Mouse (Mus musculus) hindbrain, embryonic 14.5 days (tissue): ENCODE results near the gene Rngtt. TPM values are rescaled to one million over a fixed set of nuclear protein-coding genes. Genes with fewer than 3 reads are reported as not detected.

Experiments
- ATAC-seq: fragments of 200-750 bp; cut with Nextera tagmentation; 2 replicates; pipeline ENCODE4 v1.8.0; 2017; ENCODE audit warnings: moderate number of reproducible peaks, mild to moderate bottlenecking, moderate TSS enrichment, moderate library complexity; ENCODE audit not compliant: low FRiP score
- DNase-seq: peaks from one replicate; pipeline ENCODE4 v3.0.0-alpha.2; 2015; ENCODE audit warnings: low spot score
- H3K27ac ChIP-seq: fragments of 300-500 bp; sonication (generic); 2 replicates; pipeline ENCODE4 v1.5.1; 2014; ENCODE audit warnings: mild to moderate bottlenecking, moderate library complexity
- H3K27me3 ChIP-seq: fragments of 300-500 bp; sonication (generic); 2 replicates; pipeline ENCODE4 v1.6.1; 2014; ENCODE audit warnings: mild to moderate bottlenecking, low read length, mixed read lengths; ENCODE audit not compliant: control insufficient read depth, insufficient read depth
- H3K36me3 ChIP-seq: fragments of 300-500 bp; sonication (generic); replicated peaks from 2 replicates; pipeline ENCODE4 v1.6.1; 2014; ENCODE audit not compliant: control insufficient read depth, insufficient read depth
- H3K4me1 ChIP-seq: fragments of 300-500 bp; sonication (generic); replicated peaks from 2 replicates; pipeline ENCODE4 v1.6.1; 2014; ENCODE audit warnings: antibody characterized with exemption, low read length, mixed read lengths; ENCODE audit not compliant: control insufficient read depth, insufficient read depth
- H3K4me2 ChIP-seq: fragments of 300-500 bp; sonication (generic); replicated peaks from 2 replicates; pipeline ENCODE4 v1.6.1; 2014; ENCODE audit warnings: mild to moderate bottlenecking, moderate library complexity
- H3K4me3 ChIP-seq: fragments of 300-500 bp; sonication (generic); replicated peaks from 2 replicates; pipeline ENCODE4 v1.5.1; 2014; ENCODE audit warnings: mild to moderate bottlenecking, low read length
- H3K9ac ChIP-seq: fragments of 300-500 bp; sonication (generic); 2 replicates; pipeline ENCODE4 v1.6.1; 2014
- H3K9me3 ChIP-seq: fragments of 300-500 bp; sonication (generic); 2 replicates; pipeline ENCODE4 v1.6.1; 2016; ENCODE audit warnings: low read length; ENCODE audit not compliant: control insufficient read depth
- WGBS: fragments of 180-500 bp; shearing (Covaris S2); extraction: QIAGEN DNeasy Blood & Tissue Kit; methylation state at CpG from one replicate; pipeline ENCODE4 v1.1.7; 2014; 5-methylcytosine and 5-hydroxymethylcytosine counted together
- polyA plus RNA-seq: library from polyadenylated mRNA; unstranded; fragments of >200 nt; fragmentation: Nextera tagmentation; extraction: Ambion mirVana; gene quantifications from 2 replicates; pipeline ENCODE4 v1.2.1, GENCODE M21; 2014

Rngtt gene
- polyA plus RNA-seq = 26.5 and 26.7 TPM in 2 replicates

- Histone ChIP-seq H3K36me3 (no peaks in the 10 kb centered on the region), H3K27me3 (no peaks in the 10 kb centered on the region), H3K9me3 (no peaks in the 10 kb centered on the region), H3K4me2 (peak within 1 kb of the TSS; percentile 85), H3K9ac (peak within 1 kb of the TSS; percentile 68), H3K4me3 (peak within 1 kb of the TSS; percentile 61), H3K27ac (peak within 1 kb of the TSS; percentile 40; the same call in 1 of the 2 replicates), H3K4me1 (peaks cover 9% of the 10 kb centered on the region)
- peak; percentile 92 for DNase-seq
- ATAC-seq = peak; percentile 95
- WGBS = 4% methylated on average over 60 of the region's 60 CpGs
These were observed at the start of gene Rngtt for GRCm38 (mm10) chr4:33309764-33310757. Gene Rngtt, plus strand, starts transcription at chr4:33310311.

GRCm38 (mm10) chr4:33260311-33260710 is 49.8 kb upstream of the Rngtt start:
- DNase-seq (no peak), ATAC-seq (no peak)
- Histone ChIP-seq H3K36me3 (no peaks in the 10 kb centered on the region), H3K9me3 (no peaks in the 10 kb centered on the region), H3K4me3 (no peak overlapping the region), H3K9ac (no peak overlapping the region), H3K4me2 (no peak overlapping the region), H3K4me1 (no peaks in the 10 kb centered on the region), H3K27me3 (no peaks in the 10 kb centered on the region), H3K27ac (no peak overlapping the region)

DNA sequence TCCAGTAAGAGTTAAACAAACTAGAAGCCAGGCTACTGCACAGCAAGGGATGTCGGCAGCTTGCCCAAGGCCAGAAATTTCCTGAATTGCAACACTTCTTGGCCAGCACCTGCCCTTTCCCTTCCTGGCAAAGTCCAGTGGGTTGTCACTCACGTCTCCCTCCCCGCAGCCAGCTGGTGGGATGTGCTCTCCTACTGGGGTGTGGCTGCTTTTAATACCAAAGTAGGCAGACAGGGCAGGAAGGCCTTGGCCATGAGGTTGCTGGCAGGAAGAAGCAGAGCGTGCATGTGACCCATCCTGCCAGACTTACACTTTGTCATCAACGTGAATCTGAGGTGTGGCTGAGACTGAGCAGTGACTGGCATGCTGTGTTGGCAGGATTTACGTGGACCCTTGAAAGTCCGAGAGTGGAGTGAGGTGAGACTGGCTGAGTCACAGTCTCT is 48.8 kb upstream of the Rngtt start:
- no peaks in the 10 kb centered on the region for H3K27me3 ChIP-seq
- H3K27ac ChIP-seq = no peak overlapping the region
- no peaks in the 10 kb centered on the region for H3K36me3 ChIP-seq
- DNase-seq (peak; percentile 42), ATAC-seq (no peak; the same call in 1 of the 2 replicates)
- H3K4me1 ChIP-seq = no peaks in the 10 kb centered on the region
- H3K9me3 ChIP-seq = no peaks in the 10 kb centered on the region
- no peak overlapping the region for H3K4me3 ChIP-seq
- WGBS = 72% methylated on average over 7 of the region's 7 CpGs
- H3K4me2 ChIP-seq = no peak overlapping the region
- no peak overlapping the region for H3K9ac ChIP-seq

DNA sequence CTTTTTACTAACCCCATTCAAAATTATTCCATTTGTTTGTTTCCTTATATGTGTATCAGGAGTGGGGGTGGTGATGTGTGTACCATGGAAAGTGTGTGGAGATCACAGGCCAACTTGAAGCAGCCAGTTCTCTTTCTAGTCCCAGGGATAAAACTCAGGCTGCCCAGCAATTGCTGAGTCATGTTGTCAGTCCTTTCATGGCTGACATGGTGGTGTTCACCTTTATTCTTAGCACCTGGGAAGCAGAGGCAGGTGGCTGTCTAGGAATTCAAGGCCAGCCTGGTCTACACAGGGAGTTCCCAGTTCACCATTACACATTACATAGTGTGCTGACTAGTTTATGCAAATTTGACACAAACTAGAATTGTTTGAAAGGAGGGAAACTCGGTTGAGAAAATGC is 47.2 kb upstream of the Rngtt start:
- DNase-seq (no peak), ATAC-seq (no peak)
- H3K36me3 ChIP-seq = no peaks in the 10 kb centered on the region
- 92% methylated on average over 1 of the region's 1 CpGs for WGBS
- H3K4me2 ChIP-seq = no peak overlapping the region
- H3K27me3 ChIP-seq = no peaks in the 10 kb centered on the region
- H3K27ac ChIP-seq = no peak overlapping the region
- no peaks in the 10 kb centered on the region for H3K4me1 ChIP-seq
- no peak overlapping the region for H3K4me3 ChIP-seq
- no peak overlapping the region for H3K9ac ChIP-seq
- no peaks in the 10 kb centered on the region for H3K9me3 ChIP-seq

GRCm38 (mm10) chr4:33264979-33265726 is 45.0 kb upstream of the Rngtt start:
- no peak for ATAC-seq
- H3K4me3 ChIP-seq = no peak overlapping the region

DNA sequence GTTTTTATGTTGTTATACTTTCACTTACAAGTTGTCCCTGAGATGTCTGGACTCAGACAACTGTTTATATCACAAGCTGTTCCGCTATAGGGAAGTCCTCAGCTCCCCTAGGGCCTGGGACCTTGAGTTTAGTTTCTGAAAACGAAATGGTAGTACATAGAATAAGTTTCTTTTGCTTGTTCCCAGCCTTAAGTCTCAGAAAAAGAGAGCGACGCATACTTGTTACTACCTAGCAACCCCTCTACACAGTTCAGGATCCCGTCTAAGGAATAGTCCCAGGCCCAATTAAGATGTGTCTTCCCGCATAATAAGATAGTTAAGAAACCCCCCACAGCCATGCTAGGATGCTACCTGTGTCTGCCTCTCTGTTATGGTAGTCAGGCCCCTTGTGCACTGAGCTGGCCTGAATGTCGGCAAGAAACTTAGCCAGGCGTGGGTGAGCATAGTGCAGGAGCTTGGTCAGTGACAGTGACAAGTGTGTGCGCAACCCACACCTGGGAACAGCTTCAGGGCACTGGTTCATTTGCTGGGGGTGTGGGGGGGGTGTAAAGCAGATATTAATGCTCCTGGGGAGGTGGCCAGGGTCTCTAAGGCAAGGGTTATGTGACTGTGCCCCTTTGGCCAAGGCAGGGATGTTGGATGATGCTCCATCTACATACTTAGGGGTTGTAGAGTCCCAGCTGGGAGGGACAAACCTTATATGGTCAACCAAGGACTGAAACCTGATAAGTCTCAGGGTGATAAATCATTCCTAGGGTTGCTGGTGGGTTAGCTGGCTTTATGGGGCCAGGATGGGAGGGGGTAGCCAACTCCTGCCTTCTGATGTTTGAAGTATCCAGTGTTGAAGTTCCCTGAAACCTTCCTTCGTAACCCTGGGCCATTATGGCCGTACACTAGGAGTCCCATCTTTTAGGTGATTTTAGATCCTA is 39.5 kb upstream of the Rngtt start:
- Histone ChIP-seq H3K4me2 (no peak overlapping the region), H3K36me3 (no peaks in the 10 kb centered on the region), H3K27me3 (no peaks in the 10 kb centered on the region), H3K27ac (no peak overlapping the region), H3K4me1 (no peaks in the 10 kb centered on the region), H3K4me3 (no peak overlapping the region), H3K9ac (no peak overlapping the region), H3K9me3 (no peaks in the 10 kb centered on the region)
- WGBS = 83% methylated on average over 11 of the region's 11 CpGs
- DNase-seq (no peak), ATAC-seq (no peak)

More at GRCm38 (mm10) chr4:33264979-33265726, 45.0 kb upstream of the Rngtt start:
- Histone ChIP-seq H3K9me3 (no peaks in the 10 kb centered on the region), H3K36me3 (no peaks in the 10 kb centered on the region), H3K27ac (no peak overlapping the region), H3K27me3 (no peaks in the 10 kb centered on the region), H3K4me1 (no peaks in the 10 kb centered on the region), H3K9ac (no peak overlapping the region), H3K4me2 (no peak overlapping the region)
- WGBS = 93% methylated on average over 11 of the region's 11 CpGs
- no peak for DNase-seq

DNA sequence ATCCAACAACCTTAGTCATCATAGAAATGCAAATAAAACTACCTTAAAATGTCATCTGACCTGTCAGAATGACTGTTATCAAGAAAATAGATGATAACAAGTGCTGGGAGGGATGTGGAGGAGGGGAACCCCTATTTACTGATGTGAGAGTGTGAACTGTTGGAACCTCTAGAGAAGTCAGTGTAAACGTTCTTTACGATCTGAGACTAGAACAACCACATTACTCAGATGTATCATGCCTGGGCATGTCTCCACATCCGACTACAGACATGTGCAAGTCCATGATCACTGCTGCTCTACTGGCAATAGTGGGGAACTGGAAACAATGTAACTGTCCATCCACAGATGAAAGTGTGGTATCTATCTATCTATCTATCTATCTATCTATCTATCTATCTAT is 36.7 kb upstream of the Rngtt start:
- H3K4me2 ChIP-seq = no peak overlapping the region
- H3K4me1 ChIP-seq = no peaks in the 10 kb centered on the region
- WGBS = 79% methylated on average over 3 of the region's 3 CpGs
- DNase-seq = no peak
- ATAC-seq = no peak
- no peak overlapping the region for H3K4me3 ChIP-seq
- no peak overlapping the region for H3K9ac ChIP-seq
- no peaks in the 10 kb centered on the region for H3K27me3 ChIP-seq
- H3K9me3 ChIP-seq = no peaks in the 10 kb centered on the region
- no peak overlapping the region for H3K27ac ChIP-seq
- H3K36me3 ChIP-seq = no peaks in the 10 kb centered on the region

DNA sequence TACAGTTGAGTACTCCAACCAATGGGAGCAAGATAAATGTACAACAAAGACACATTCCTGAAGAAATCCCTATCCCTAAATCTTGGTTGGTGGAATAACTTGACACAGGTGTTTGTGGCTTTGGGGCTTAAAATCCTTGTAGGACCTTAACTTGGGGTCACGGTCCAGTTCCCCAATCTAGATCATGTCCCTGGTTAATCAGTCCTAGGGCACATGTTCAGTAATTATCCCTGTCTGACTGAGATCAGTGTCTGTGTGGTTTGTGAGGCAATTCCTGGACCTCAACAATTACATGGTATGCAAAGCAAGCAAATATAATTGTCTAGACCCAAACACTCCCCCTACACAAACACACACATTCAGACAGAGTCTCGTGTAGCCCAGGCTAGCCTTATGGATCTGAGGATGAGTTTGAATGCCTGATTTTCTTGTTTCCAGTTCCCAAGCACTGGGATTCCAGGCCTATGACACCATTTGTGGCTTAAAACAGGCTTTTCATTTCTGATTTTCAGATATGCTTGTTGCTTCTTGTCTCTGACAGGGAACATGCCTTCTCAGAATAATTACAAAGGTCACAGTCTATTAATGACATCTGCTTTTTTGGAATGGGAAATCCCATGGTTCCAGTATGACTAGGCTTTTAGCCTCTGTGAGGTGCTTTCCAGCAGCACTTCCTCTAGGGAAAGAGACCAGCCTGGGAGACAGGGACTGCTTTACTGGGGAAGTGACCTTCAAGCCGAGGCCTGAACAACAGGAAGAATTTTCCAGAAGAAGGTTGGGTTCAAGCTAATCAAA is 28.0 kb upstream of the Rngtt start:
- Histone ChIP-seq H3K4me2 (no peak overlapping the region), H3K9ac (no peak overlapping the region), H3K4me3 (no peak overlapping the region), H3K36me3 (no peaks in the 10 kb centered on the region), H3K9me3 (no peaks in the 10 kb centered on the region), H3K27me3 (no peaks in the 10 kb centered on the region), H3K27ac (no peak overlapping the region), H3K4me1 (no peaks in the 10 kb centered on the region)
- DNase-seq = no peak
- no peak for ATAC-seq
- WGBS = 90% methylated on average over 3 of the region's 3 CpGs
